Mouse (Mus musculus): ENCODE data around the gene Hist1h4j.
"Not testable (repeated sequence)": the region's sequence is repeated elsewhere in the genome, so short reads cannot be mapped to it uniquely, and the experiment has no call there.

DNA sequence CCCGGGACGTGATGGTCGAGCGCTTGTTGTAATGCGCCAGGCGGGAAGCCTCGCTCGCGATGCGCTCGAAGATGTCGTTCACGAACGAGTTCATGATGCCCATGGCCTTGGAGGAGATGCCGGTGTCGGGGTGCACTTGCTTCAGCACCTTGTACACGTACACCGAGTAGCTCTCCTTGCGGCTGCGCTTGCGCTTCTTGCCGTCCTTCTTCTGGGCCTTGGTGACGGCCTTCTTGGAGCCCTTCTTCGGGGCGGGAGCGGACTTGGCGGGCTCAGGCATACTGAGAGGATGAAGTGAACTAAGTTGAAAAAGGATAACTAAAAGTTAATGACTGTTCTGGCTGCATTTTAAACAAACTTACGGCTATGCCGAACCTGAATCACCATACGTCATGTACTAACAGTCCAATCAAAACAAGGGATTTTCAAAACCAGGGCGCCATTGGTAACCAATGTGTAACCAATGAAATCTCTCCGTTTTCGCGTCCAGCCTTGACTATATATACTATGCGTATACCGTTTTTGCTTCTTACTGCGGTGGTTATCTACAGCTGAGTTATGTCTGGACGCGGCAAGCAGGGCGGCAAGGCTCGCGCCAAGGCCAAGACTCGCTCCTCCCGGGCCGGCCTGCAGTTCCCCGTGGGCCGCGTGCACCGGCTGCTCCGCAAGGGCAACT, 18.9 kb upstream of the Hist1h4j start, which contains the start of the genes Hist1h2bl and Hist1h2ai:
- TF ChIP-seq CTCF (IDR thresholded peaks at IDR 0.05; ENCODE audit: low read depth, low read length); EP300 (IDR thresholded peaks at IDR 0.05; ENCODE audit: insufficient read depth, low read depth, low read length): not testable (repeated sequence)
- peak; percentile 27 for TF ChIP-seq POLR2A (IDR thresholded peaks at IDR 0.05; ENCODE audit: insufficient read depth, low read length)
